Mouse (Mus musculus): ENCODE data around the gene Atp5mpl. TPM values are rescaled to one million over a fixed set of nuclear protein-coding genes. Genes with fewer than 3 reads are reported as not detected.
A peak's percentile ranks its signal among the peaks of the same experiment; 100 is the strongest.

The Atp5mpl gene
- total and polyA plus RNA-seq, 3 experiments, result 224 to 1,158 (median 461) TPM

DNA sequence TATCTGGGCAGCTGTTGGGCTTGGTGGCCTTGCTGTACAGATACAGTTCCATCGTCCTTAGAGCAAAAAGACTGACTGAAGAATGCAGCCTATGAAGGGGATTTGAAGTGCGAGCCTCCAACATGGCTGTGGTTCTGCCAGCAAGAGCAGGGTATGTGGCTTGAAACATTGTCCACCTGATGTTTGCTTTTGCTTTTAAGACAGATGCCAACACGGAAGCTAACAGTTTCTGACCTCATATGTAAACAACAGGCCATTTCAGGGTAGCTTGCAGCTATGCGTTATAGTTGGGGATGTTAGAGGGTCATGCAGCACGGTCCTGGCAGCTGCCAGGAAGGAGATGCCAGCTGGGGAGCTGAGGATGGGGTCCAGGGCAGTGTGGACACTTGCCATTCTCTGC lies 16.3 kb downstream of the Atp5mpl start:
- no peak for TF ChIP-seq RAD21 (IDR thresholded peaks at IDR 0.05; ENCODE audit: low read depth, low read length)
- TF ChIP-seq MYB (IDR thresholded peaks at IDR 0.05; ENCODE audit: low read depth, low read length), result no peak
- TF ChIP-seq ZMIZ1 (IDR thresholded peaks at IDR 0.05; ENCODE audit: low read depth, low read length), result no peak
- TF ChIP-seq NRF1 (IDR thresholded peaks at IDR 0.05; ENCODE audit: insufficient read depth, low read depth, low read length, poor library complexity, severe bottlenecking), result no peak
- TF ChIP-seq TBP (IDR thresholded peaks at IDR 0.05; ENCODE audit: low read depth, low read length), result no peak
- TF ChIP-seq KAT2A (conservative IDR thresholded peaks at IDR 0.05; ENCODE audit: low read depth, low read length), result no peak
- Histone ChIP-seq H3K36me3 (ENCODE audit: control insufficient read depth in 1 of 2, insufficient read depth in 2 of 2, low read length in 2 of 2) (peaks cover 0 to 6% of the 10 kb centered on the region in 2 experiments; a peak in 2 of 4 replicates), H3K9ac (ENCODE audit: control insufficient read depth, low read depth, low read length, poor library complexity, severe bottlenecking) (no peak overlapping the region), H3K4me1 (ENCODE audit: control insufficient read depth in 1 of 2, insufficient read depth in 2 of 2, low read length in 2 of 2) (peaks cover 4 to 13% of the 10 kb centered on the region in 2 experiments; a peak in 3 of 4 replicates), H3K27me3 (ENCODE audit: control insufficient read depth in 1 of 2, insufficient read depth in 2 of 2, low read length in 2 of 2) (no peaks in the 10 kb centered on the region), H3K9me3 (replicated peaks; ENCODE audit: insufficient read depth, low read length) (no peaks in the 10 kb centered on the region), H3K79me2 (ENCODE audit: control insufficient read depth, insufficient read depth, low read length, poor library complexity) (no peaks in the 10 kb centered on the region), H3K4me3 (ENCODE audit: control insufficient read depth in 1 of 2, insufficient read depth in 1 of 2, low read depth in 2 of 2, low read length in 2 of 2) (no peak overlapping the region), H3K27ac (ENCODE audit: control insufficient read depth, low read depth, low read length) (no peak overlapping the region)
- no peak for DNase-seq (ENCODE audit: low read depth, low spot score)

DNA sequence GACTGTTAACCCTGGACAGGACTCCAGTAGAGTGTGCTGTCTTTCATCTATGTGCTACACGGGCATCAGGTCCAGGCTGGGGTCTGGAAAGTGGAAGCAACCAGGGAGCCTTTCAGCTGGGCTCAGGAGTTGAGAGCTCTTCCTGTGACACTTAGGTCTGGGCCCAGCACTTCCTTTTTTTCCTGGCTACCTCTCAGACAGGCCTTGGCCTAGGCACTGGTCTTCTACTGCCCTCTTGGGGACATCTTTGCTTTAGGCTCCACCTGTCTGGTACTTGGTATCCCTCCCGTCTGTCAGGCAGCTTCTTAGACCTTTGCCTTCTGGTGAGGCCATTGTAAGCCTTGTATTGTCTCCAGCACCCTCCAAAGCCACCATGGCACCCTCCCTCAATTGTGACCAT lies 20.1 kb downstream of the Atp5mpl start:
- Histone ChIP-seq H3K4me1 (ENCODE audit: control insufficient read depth in 1 of 2, insufficient read depth in 2 of 2, low read length in 2 of 2) (peaks cover 10 to 22% of the 10 kb centered on the region in 2 experiments), H3K79me2 (ENCODE audit: control insufficient read depth, insufficient read depth, low read length, poor library complexity) (no peaks in the 10 kb centered on the region), H3K9me3 (replicated peaks; ENCODE audit: insufficient read depth, low read length) (no peaks in the 10 kb centered on the region), H3K36me3 (ENCODE audit: control insufficient read depth in 1 of 2, insufficient read depth in 2 of 2, low read length in 2 of 2) (peaks cover 0 to 13% of the 10 kb centered on the region in 2 experiments; a peak in 2 of 4 replicates), H3K4me3 (ENCODE audit: control insufficient read depth in 1 of 2, insufficient read depth in 1 of 2, low read depth in 2 of 2, low read length in 2 of 2) (peak overlapping the region in 1 of 2 experiments; percentile 13; a peak in 1 of 4 replicates), H3K27me3 (ENCODE audit: control insufficient read depth in 1 of 2, insufficient read depth in 2 of 2, low read length in 2 of 2) (no peaks in the 10 kb centered on the region), H3K27ac (ENCODE audit: control insufficient read depth, low read depth, low read length) (peak overlapping the region; percentile 85), H3K9ac (ENCODE audit: control insufficient read depth, low read depth, low read length, poor library complexity, severe bottlenecking) (peak overlapping the region; percentile 50)
- DNase-seq (ENCODE audit: low read depth, low spot score), result peak; percentile 88
- TF ChIP-seq POLR2AphosphoS2 (IDR thresholded peaks at IDR 0.05; ENCODE audit: low read length) (no peak), POLR2A (IDR thresholded peaks at IDR 0.05; ENCODE audit: control insufficient read depth in 1 of 2, insufficient read depth in 1 of 2, low read depth in 1 of 2, low read length in 2 of 2, poor library complexity in 1 of 2) (no peak; a peak in 1 of 4 replicates), E2F4 (IDR thresholded peaks at IDR 0.05; ENCODE audit: borderline replicate concordance, low read depth, low read length) (no peak), ZKSCAN1 (IDR thresholded peaks at IDR 0.05; ENCODE audit: low read depth, low read length) (no peak), TBP (IDR thresholded peaks at IDR 0.05; ENCODE audit: low read depth, low read length) (0 out of 2 replicates have a peak, but pooled peaks have one; percentile 13), ZMIZ1 (IDR thresholded peaks at IDR 0.05; ENCODE audit: low read depth, low read length) (no peak), RAD21 (IDR thresholded peaks at IDR 0.05; ENCODE audit: low read depth, low read length) (peak; percentile 93), USF1 (IDR thresholded peaks at IDR 0.05; ENCODE audit: low read depth, low read length) (no peak), BHLHE40 (IDR thresholded peaks at IDR 0.05; ENCODE audit: borderline replicate concordance, low read depth, low read length) (no peak), POLR2AphosphoS5 (IDR thresholded peaks at IDR 0.05; ENCODE audit: borderline replicate concordance, low read depth, low read length) (no peak), MXI1 (IDR thresholded peaks at IDR 0.05; ENCODE audit: low read depth, low read length) (no peak; the same call in 1 of the 2 replicates), CHD1 (IDR thresholded peaks at IDR 0.05; ENCODE audit: low read depth, low read length) (no peak), HCFC1 (IDR thresholded peaks at IDR 0.05; ENCODE audit: low read depth, low read length) (no peak), CHD2 (IDR thresholded peaks at IDR 0.05; ENCODE audit: low read length) (no peak), GATA1 (IDR thresholded peaks at IDR 0.05; ENCODE audit: low read depth, low read length) (no peak), TAL1 (IDR thresholded peaks at IDR 0.05; ENCODE audit: low read length) (no peak), NRF1 (IDR thresholded peaks at IDR 0.05; ENCODE audit: insufficient read depth, low read depth, low read length, poor library complexity, severe bottlenecking) (no peak), MEF2A (IDR thresholded peaks at IDR 0.05; ENCODE audit: extremely low read depth, insufficient replicate concordance, low read depth, low read length, poor library complexity, severe bottlenecking) (no peak), EP300 (IDR thresholded peaks at IDR 0.05; ENCODE audit: low read depth in 1 of 2, low read length in 2 of 2) (no peak), JUND (IDR thresholded peaks at IDR 0.05; ENCODE audit: low read depth, low read length) (no peak), RCOR1 (IDR thresholded peaks at IDR 0.05; ENCODE audit: low read depth, low read length) (no peak), KAT2A (conservative IDR thresholded peaks at IDR 0.05; ENCODE audit: low read depth, low read length) (no peak), UBTF (IDR thresholded peaks at IDR 0.05; ENCODE audit: borderline replicate concordance, insufficient read depth, low read depth, low read length) (no peak), MYB (IDR thresholded peaks at IDR 0.05; ENCODE audit: low read depth, low read length) (no peak), SMC3 (IDR thresholded peaks at IDR 0.05; ENCODE audit: low read depth, low read length) (peak; percentile 90), CTCF (IDR thresholded peaks at IDR 0.05 in 2 of 3, conservative IDR thresholded peaks at IDR 0.05 in 1 of 3; ENCODE audit: control insufficient read depth in 1 of 3, insufficient read depth in 1 of 3, low read depth in 2 of 3, low read length in 3 of 3, poor library complexity in 1 of 3, severe bottlenecking in 1 of 3) (peak; percentile 65 to 89 (median 82)), MAX (IDR thresholded peaks at IDR 0.05; ENCODE audit: low read length) (0 out of 2 replicates have a peak, but pooled peaks have one; percentile 3), NELFE (IDR thresholded peaks at IDR 0.05; ENCODE audit: low read depth, low read length) (no peak), ZC3H11A (IDR thresholded peaks at IDR 0.05; ENCODE audit: low read depth, low read length) (peak; percentile 90), ELF1 (IDR thresholded peaks at IDR 0.05; ENCODE audit: low read depth, low read length) (peak; percentile 39; the same call in 1 of the 2 replicates)

Data from MEL (cell line).